Mouse (Mus musculus) kidney, adult 2 months (tissue): ENCODE results near the gene Swi5. TPM values are rescaled to one million over a fixed set of nuclear protein-coding genes. Genes with fewer than 3 reads are reported as not detected.

Source experiments
- DNase-seq: peaks from one replicate; pipeline ENCODE4 v3.0.0; 2021
- H3K27ac ChIP-seq: fragments of 200-500 bp; 2 replicates; pipeline ENCODE4 v1.5.1; 2012; ENCODE audit warnings: low read depth, low read length, control low read depth, inconsistent platforms; ENCODE audit not compliant: insufficient read depth
- H3K27me3 ChIP-seq: fragments of 200-500 bp; replicated peaks from 2 replicates; pipeline ENCODE4 v1.6.1; 2012; ENCODE audit warnings: mild to moderate bottlenecking, moderate library complexity, low read length, inconsistent platforms; ENCODE audit not compliant: control insufficient read depth, insufficient read depth
- H3K36me3 ChIP-seq: fragments of 200-500 bp; 2 replicates; pipeline ENCODE4 v1.6.1; 2012; ENCODE audit warnings: mild to moderate bottlenecking, moderate library complexity, low read length, inconsistent platforms; ENCODE audit not compliant: control insufficient read depth, insufficient read depth
- H3K4me1 ChIP-seq: fragments of 200-500 bp; 2 replicates; pipeline ENCODE4 v1.6.1; 2011; ENCODE audit warnings: low read length; ENCODE audit not compliant: control insufficient read depth, insufficient read depth
- H3K4me3 ChIP-seq: fragments of 200-500 bp; 2 replicates; pipeline ENCODE4 v1.5.1; 2011; ENCODE audit warnings: mild to moderate bottlenecking, low read depth, low read length, control low read depth; ENCODE audit not compliant: insufficient read depth
- CTCF ChIP-seq: fragments of 200-500 bp; conservative IDR thresholded peaks from 2 replicates; pipeline ENCODE4 v1.5.1; 2011; ENCODE audit warnings: low read depth, mild to moderate bottlenecking, control low read depth, low read length, moderate library complexity, mixed read lengths; ENCODE audit not compliant: insufficient read depth, insufficient read length
- POLR2A ChIP-seq: fragments of 200-500 bp; IDR thresholded peaks from one replicate; pipeline ENCODE4 v1.6.1; 2011; ENCODE audit warnings: low read depth, low read length, control low read depth
- WGBS: fragments of 180-500 bp; shearing (Covaris S2); methylation state at CpG from one replicate; pipeline ENCODE4 v1.1.7; 2018; 5-methylcytosine and 5-hydroxymethylcytosine counted together
- polyA plus RNA-seq: library from polyadenylated mRNA; depleted of rRNA; stranded (reverse); fragments of >200 nt; gene quantifications from 2 replicates; pipeline ENCODE4 v1.2.3, GENCODE M21; 2012

Swi5 gene
- polyA plus RNA-seq, 1 experiment, result 242 TPM

GRCm38 (mm10) chr2:32288371-32288931 is 576 bp upstream of the Swi5 start:
- no peaks in the 10 kb centered on the region for H3K27me3 ChIP-seq
- WGBS, result 2% methylated on average over 29 of the region's 29 CpGs
- peak overlapping the region; percentile 91 for H3K4me3 ChIP-seq
- H3K36me3 ChIP-seq, result no peaks in the 10 kb centered on the region; the same call in 1 of the 2 replicates
- no peak for DNase-seq
- peaks cover 9% of the 10 kb centered on the region; the same call in 1 of the 2 replicates for H3K4me1 ChIP-seq
- H3K27ac ChIP-seq, result peak overlapping the region; percentile 88
- TF ChIP-seq POLR2A (no peak), CTCF (no peak)

GRCm38 (mm10) chr2:32287334-32287840 is 488 bp downstream of the Swi5 start, which contains the start of gene Golga2:
Gene Golga2 (plus strand): TSS chr2:32287384.
- no peaks in the 10 kb centered on the region; the same call in 1 of the 2 replicates for H3K36me3 ChIP-seq
- no peak for DNase-seq
- peak within 1 kb of the TSS; percentile 82 for H3K27ac ChIP-seq
- H3K4me3 ChIP-seq, result peak within 1 kb of the TSS; percentile 91
- H3K27me3 ChIP-seq, result no peaks in the 10 kb centered on the region
- H3K4me1 ChIP-seq, result peaks cover 9% of the 10 kb centered on the region; the same call in 1 of the 2 replicates
- under 1% methylated on average over 23 of the region's 23 CpGs for WGBS
- TF ChIP-seq CTCF (no peak), POLR2A (no peak)

- 77% methylated on average over 3 of the region's 3 CpGs for WGBS
- H3K36me3 ChIP-seq, result no peaks in the 10 kb centered on the region; the same call in 1 of the 2 replicates
Measured at GRCm38 (mm10) chr2:32283986-32284385, 3.9 kb downstream of the Swi5 start.

GRCm38 (mm10) chr2:32282727-32283126 is 5.1 kb downstream of the Swi5 start:
- H3K4me1 ChIP-seq, result no peaks in the 10 kb centered on the region
- H3K36me3 ChIP-seq, result peaks cover under 1% of the 10 kb centered on the region; the same call in 1 of the 2 replicates
- peak; percentile 81 for DNase-seq
- H3K27me3 ChIP-seq, result no peaks in the 10 kb centered on the region
- no peak overlapping the region for H3K4me3 ChIP-seq
- 84% methylated on average over 1 of the region's 1 CpGs for WGBS
- peak; percentile 89 for TF ChIP-seq CTCF
- TF ChIP-seq POLR2A, result no peak
- no peak overlapping the region for H3K27ac ChIP-seq

More at GRCm38 (mm10) chr2:32283986-32284385, 3.9 kb downstream of the Swi5 start:
- no peak for DNase-seq
- Histone ChIP-seq H3K4me1 (peaks cover 3% of the 10 kb centered on the region; the same call in 1 of the 2 replicates), H3K27me3 (no peaks in the 10 kb centered on the region), H3K27ac (no peak overlapping the region), H3K4me3 (no peak overlapping the region)
- TF ChIP-seq CTCF, result no peak
- TF ChIP-seq POLR2A, result no peak

GRCm38 (mm10) chr2:32282289-32282688 is 5.6 kb downstream of the Swi5 start:
- WGBS, result 62% methylated on average over 2 of the region's 2 CpGs
- H3K27me3 ChIP-seq, result no peaks in the 10 kb centered on the region
- TF ChIP-seq POLR2A (no peak), CTCF (no peak)
- H3K4me3 ChIP-seq, result no peak overlapping the region
- no peak for DNase-seq
- H3K36me3 ChIP-seq, result peaks cover 3% of the 10 kb centered on the region; the same call in 1 of the 2 replicates
- H3K27ac ChIP-seq, result no peak overlapping the region
- no peaks in the 10 kb centered on the region for H3K4me1 ChIP-seq

- WGBS, result 55% methylated on average over 3 of the region's 3 CpGs
- no peak for DNase-seq
- no peak overlapping the region for H3K4me3 ChIP-seq
- peaks cover 3% of the 10 kb centered on the region; the same call in 1 of the 2 replicates for H3K36me3 ChIP-seq
- no peak overlapping the region for H3K27ac ChIP-seq
- no peaks in the 10 kb centered on the region for H3K4me1 ChIP-seq
- no peaks in the 10 kb centered on the region for H3K27me3 ChIP-seq
- TF ChIP-seq CTCF, result peak; percentile 46
- no peak for TF ChIP-seq POLR2A
Measured at GRCm38 (mm10) chr2:32275823-32276222, 12.1 kb downstream of the Swi5 start.

- DNase-seq, result peak; percentile 66
- H3K4me3 ChIP-seq, result no peak overlapping the region
- TF ChIP-seq CTCF (peak; percentile 53), POLR2A (no peak)
- peaks cover 3% of the 10 kb centered on the region; the same call in 1 of the 2 replicates for H3K4me1 ChIP-seq
- no peak overlapping the region for H3K27ac ChIP-seq
- 0 out of 2 replicates have a peak, but pooled peaks cover 4% of the 10 kb centered on the region for H3K36me3 ChIP-seq
- no peaks in the 10 kb centered on the region for H3K27me3 ChIP-seq
- 42% methylated on average over 4 of the region's 4 CpGs for WGBS
Measured at GRCm38 (mm10) chr2:32260635-32261034, 27.2 kb downstream of the Swi5 start.
